Mouse (Mus musculus) stomach, postnatal 0 days (tissue): ENCODE measurements at regions not wholly inside any gene's neighbourhood (a gene's known extent, or its start where the extent isn't known, plus 50 kb on each side); places are given as distances from the start of the nearest gene placed in this dataset.

Experiments
- ATAC-seq: fragments of 200-750 bp; cut with Nextera tagmentation; 2 replicates; pipeline ENCODE4 v1.8.0; 2017; ENCODE audit not compliant: low FRiP score, low TSS enrichment
- DNase-seq: peaks from one replicate; pipeline ENCODE4 v3.0.0-alpha.2; 2016; ENCODE audit warnings: low spot score
- H3K27ac ChIP-seq: fragments of 300-500 bp; sonication (generic); replicated peaks from 2 replicates; pipeline ENCODE4 v1.5.1; 2014; ENCODE audit warnings: mild to moderate bottlenecking, control low read depth
- H3K27me3 ChIP-seq: fragments of 300-500 bp; sonication (generic); 2 replicates; pipeline ENCODE4 v1.6.1; 2014; ENCODE audit warnings: low read length; ENCODE audit not compliant: control insufficient read depth, insufficient read depth
- H3K36me3 ChIP-seq: fragments of 300-500 bp; sonication (generic); 2 replicates; pipeline ENCODE4 v1.6.1; 2014; ENCODE audit warnings: low read length, mixed read lengths; ENCODE audit not compliant: control insufficient read depth, insufficient read depth
- H3K4me1 ChIP-seq: fragments of 300-500 bp; sonication (generic); replicated peaks from 2 replicates; pipeline ENCODE4 v1.6.1; 2014; ENCODE audit warnings: antibody characterized with exemption; ENCODE audit not compliant: control insufficient read depth, insufficient read depth
- H3K4me2 ChIP-seq: fragments of 300-500 bp; sonication (generic); replicated peaks from 2 replicates; pipeline ENCODE4 v1.6.1; 2014; ENCODE audit warnings: low read depth, mild to moderate bottlenecking, control low read depth, moderate library complexity
- H3K4me3 ChIP-seq: fragments of 300-500 bp; sonication (generic); 2 replicates; pipeline ENCODE4 v1.5.1; 2014; ENCODE audit warnings: low read depth, low read length, control low read depth
- H3K9ac ChIP-seq: fragments of 300-500 bp; sonication (generic); 2 replicates; pipeline ENCODE4 v1.6.1; 2014; ENCODE audit warnings: mild to moderate bottlenecking, low read length, control low read depth, mixed read lengths
- H3K9me3 ChIP-seq: fragments of 300-500 bp; sonication (generic); 2 replicates; pipeline ENCODE4 v1.6.1; 2016; ENCODE audit warnings: low read length; ENCODE audit not compliant: control insufficient read depth
- CTCF ChIP-seq: IDR thresholded peaks from 2 replicates; pipeline ENCODE4 v1.5.1; 2016; ENCODE audit warnings: antibody characterized with exemption, low read depth, mild to moderate bottlenecking, moderate library complexity
- EP300 ChIP-seq: optimal IDR thresholded peaks from 2 replicates; pipeline ENCODE3; 2016; ENCODE audit warnings: antibody characterized with exemption
- WGBS: fragments of 180-500 bp; shearing (Covaris S2); extraction: QIAGEN DNeasy Blood & Tissue Kit; methylation state at CpG from one replicate; pipeline ENCODE4 v1.1.7; 2014; 5-methylcytosine and 5-hydroxymethylcytosine counted together

DNA sequence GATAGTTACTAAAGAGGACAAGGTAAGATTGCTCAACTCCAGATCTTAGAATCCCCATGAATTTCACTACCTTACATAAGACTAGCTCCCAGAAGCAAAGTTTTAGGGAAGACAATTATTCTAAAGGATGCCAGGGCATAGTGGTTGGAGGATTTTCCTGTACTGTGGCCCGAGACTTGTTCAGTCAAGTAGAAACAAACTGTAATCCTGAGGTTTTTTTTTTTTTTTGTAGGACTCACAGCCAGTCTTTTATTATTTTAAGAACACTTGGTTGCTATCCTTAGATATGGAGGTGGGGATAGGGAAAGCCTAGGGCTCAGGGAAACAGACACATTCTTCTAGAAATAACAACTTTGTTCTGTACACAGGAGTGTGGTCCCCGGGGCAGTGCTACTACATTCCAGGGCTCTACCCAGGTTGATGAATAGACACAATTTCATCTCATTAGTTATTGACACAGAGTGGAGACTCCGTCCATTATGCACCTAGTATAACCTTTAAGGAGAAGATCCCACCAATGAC, 285.6 kb downstream of the Osr1 start:
- H3K27me3 ChIP-seq, result no peaks in the 10 kb centered on the region
- H3K4me3 ChIP-seq, result no peak overlapping the region
- no peak for ATAC-seq
- 62% methylated on average over 3 of the region's 3 CpGs for WGBS
- no peak overlapping the region for H3K9ac ChIP-seq
- no peaks in the 10 kb centered on the region for H3K36me3 ChIP-seq
- H3K4me2 ChIP-seq, result no peak overlapping the region
- H3K27ac ChIP-seq, result no peak overlapping the region
- no peak for DNase-seq
- H3K9me3 ChIP-seq, result no peaks in the 10 kb centered on the region
- H3K4me1 ChIP-seq, result no peaks in the 10 kb centered on the region
- TF ChIP-seq CTCF (no peak), EP300 (no peak)

DNA sequence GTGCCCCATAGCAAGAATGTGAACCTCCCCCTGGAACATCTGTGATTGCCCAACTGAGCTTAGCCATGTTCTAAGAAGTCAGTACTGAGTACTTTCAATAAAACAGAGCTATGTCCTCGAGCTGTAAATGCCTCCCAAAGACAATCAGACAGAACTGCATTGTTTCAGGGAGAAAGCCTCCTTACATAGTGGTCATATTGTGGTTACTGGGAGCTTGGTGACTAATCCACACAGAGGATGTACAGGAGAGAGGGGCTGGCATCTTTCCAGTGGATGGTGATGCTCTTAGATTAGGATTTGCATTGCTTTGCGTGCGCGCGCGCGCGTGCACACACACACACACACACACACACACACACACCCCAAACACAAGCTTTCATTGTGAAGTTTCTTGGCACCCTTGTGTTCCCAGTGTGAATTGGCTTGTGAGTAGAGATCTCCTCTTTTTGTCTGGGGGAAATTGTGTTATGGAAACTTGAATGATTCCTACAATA, 286.3 kb downstream of the Osr1 start:
- H3K4me3 ChIP-seq, result no peak overlapping the region
- H3K9ac ChIP-seq, result no peak overlapping the region
- no peak overlapping the region for H3K4me2 ChIP-seq
- no peaks in the 10 kb centered on the region for H3K9me3 ChIP-seq
- H3K36me3 ChIP-seq, result no peaks in the 10 kb centered on the region
- ATAC-seq, result no peak
- no peaks in the 10 kb centered on the region for H3K4me1 ChIP-seq
- no peak overlapping the region for H3K27ac ChIP-seq
- H3K27me3 ChIP-seq, result no peaks in the 10 kb centered on the region
- no peak for DNase-seq
- no peak for TF ChIP-seq EP300
- TF ChIP-seq CTCF, result no peak
- 87% methylated on average over 8 of the region's 8 CpGs for WGBS

DNA sequence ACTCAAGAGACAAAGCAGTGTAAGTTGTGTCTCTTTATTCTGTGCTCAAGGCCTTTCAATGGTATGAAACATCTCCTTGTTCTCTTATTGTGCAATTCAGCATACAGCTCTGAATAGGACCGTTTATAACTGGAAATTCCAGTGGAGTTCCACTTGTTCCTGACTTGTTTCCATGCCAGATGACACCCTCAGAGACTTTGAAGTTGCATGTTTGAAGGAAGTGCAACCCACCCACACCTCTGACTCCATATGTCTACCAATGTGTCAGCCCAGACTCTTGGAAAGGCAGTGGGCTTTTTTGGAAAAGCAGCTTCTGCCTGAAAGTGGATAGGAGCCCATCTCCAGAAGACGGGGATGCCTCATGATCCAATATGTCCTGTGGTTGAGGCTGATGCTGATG, 288.1 kb downstream of the Osr1 start:
- Histone ChIP-seq H3K36me3 (no peaks in the 10 kb centered on the region), H3K4me1 (no peaks in the 10 kb centered on the region), H3K4me3 (no peak overlapping the region), H3K27me3 (no peaks in the 10 kb centered on the region), H3K9me3 (no peaks in the 10 kb centered on the region), H3K27ac (no peak overlapping the region), H3K9ac (no peak overlapping the region), H3K4me2 (no peak overlapping the region)
- ATAC-seq, result no peak
- 65% methylated on average over 2 of the region's 2 CpGs for WGBS
- no peak for DNase-seq
- TF ChIP-seq CTCF (no peak), EP300 (no peak)

DNA sequence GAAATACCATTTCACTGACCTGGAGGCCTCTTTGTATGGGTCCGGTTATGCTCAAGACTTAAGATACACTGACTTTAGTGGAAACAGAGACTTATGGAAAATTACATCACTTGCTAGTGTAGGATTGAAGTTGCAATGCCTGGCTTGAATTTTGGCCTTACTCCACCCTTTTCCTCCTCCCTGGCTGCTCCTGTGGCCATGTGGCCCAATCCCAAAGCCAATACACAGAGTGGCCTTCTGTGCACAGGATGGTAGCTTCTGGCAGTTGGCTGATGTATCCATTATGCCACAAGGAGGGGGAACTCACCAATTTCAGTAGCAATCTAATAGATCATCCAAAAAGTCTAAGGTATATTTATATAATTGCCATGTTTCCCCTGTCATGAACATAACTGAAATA, 292.4 kb downstream of the Osr1 start:
- Histone ChIP-seq H3K4me1 (no peaks in the 10 kb centered on the region), H3K9me3 (no peaks in the 10 kb centered on the region), H3K27ac (no peak overlapping the region), H3K4me2 (no peak overlapping the region), H3K9ac (no peak overlapping the region), H3K27me3 (no peaks in the 10 kb centered on the region), H3K36me3 (no peaks in the 10 kb centered on the region), H3K4me3 (no peak overlapping the region)
- DNase-seq (no peak), ATAC-seq (no peak)
- TF ChIP-seq EP300, result no peak
- TF ChIP-seq CTCF, result no peak
- WGBS, result 93% methylated on average over 1 of the region's 1 CpGs

DNA sequence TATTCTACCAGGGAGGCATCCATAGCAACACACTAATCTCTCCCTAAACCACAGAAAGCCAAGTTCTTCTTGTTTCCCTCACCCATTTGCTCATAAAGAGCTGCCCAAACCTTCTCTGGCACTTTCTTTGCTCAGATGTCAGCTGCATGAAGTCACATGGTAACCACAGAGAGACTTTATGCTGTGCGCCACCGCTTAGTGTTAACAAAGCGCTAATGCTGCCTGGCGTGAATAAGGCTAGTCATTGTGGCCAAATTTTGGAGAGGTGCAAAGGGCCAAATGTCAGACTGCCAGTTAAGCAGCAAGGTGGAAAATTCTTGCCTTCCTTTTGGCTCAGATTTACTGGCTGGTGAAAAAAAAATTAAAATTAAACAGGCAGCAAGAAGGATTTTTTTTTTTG, 302.3 kb downstream of the Osr1 start:
- Histone ChIP-seq H3K36me3 (no peaks in the 10 kb centered on the region), H3K4me1 (no peaks in the 10 kb centered on the region), H3K4me2 (no peak overlapping the region), H3K9ac (no peak overlapping the region), H3K4me3 (no peak overlapping the region), H3K27me3 (no peaks in the 10 kb centered on the region), H3K9me3 (no peaks in the 10 kb centered on the region), H3K27ac (no peak overlapping the region)
- TF ChIP-seq CTCF (no peak), EP300 (no peak)
- WGBS, result 92% methylated on average over 4 of the region's 4 CpGs
- no peak for DNase-seq
- ATAC-seq, result no peak

DNA sequence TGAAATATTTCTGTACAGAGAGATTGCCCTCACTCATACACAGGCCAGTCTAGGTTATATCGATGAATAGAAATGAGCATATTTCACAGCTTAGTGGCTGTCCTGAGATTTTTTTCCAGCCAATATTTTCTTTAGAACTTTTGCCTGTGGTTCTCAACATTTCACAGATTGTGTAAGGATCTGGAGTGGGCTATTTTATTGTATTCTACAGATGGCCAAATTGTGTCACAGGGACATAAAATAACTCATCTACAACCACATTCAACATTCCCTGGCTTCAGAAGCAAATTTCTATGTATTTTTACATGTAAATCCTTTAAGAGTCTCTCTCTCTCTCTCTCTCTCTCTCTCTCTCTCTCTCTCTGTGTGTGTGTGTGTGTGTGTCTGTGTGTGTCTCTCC, 303.3 kb downstream of the Osr1 start:
- ATAC-seq, result no peak
- H3K27me3 ChIP-seq, result no peaks in the 10 kb centered on the region
- H3K27ac ChIP-seq, result no peak overlapping the region
- H3K9me3 ChIP-seq, result no peaks in the 10 kb centered on the region
- WGBS, result 100% methylated on average over 1 of the region's 1 CpGs
- no peaks in the 10 kb centered on the region for H3K36me3 ChIP-seq
- TF ChIP-seq EP300 (no peak), CTCF (no peak)
- no peak overlapping the region for H3K9ac ChIP-seq
- no peaks in the 10 kb centered on the region for H3K4me1 ChIP-seq
- no peak for DNase-seq
- H3K4me3 ChIP-seq, result no peak overlapping the region
- no peak overlapping the region for H3K4me2 ChIP-seq
